Mouse (Mus musculus): Measurements from ENCODE around the gene Pkp4.

Pkp4 gene

DNA sequence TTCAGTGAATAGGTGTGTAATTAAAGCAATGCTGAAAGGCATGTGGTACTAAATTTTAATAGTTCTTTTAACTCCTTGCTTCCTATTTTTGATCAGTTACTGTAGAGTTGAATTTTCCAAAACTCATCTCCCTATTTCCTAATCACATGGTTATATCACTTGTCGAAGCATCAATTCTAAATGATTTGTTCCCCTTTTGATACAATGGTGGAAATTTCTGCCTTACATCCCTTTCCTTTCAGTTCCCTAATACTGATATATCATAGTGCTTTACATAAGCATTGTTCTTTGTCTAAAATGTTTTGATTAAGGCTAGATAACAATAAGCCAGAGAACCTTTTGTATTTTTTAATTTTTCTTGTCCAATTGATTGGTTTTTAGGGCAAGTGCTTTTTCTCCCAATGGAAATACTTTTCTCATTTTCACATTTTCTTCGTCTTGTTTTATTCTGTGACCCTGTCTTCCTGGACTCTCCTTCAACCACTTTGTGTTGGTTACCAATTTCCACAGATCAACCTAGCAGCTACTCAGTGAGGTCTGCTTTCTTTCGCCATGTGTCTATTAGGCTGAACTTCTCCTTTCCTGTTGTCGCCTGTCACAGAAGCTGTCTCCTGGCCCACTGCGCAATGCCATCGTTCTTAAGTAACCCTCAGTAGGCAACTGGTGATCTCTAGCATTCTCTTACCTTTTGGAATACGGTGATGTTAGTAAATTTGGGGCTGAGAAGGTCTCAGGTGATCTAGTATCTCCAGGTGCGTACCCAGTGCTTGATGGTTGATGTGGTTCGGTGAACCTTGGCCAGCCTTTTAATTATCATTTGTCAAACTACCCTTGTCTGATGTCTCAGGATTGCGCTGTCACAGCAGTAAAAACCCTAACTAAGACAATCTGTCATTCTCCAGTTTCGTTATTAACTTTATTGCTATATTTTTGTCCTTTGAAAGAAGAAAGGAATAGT, 23.7 kb downstream of the Pkp4 start:
- no peak for DNase-seq

DNA sequence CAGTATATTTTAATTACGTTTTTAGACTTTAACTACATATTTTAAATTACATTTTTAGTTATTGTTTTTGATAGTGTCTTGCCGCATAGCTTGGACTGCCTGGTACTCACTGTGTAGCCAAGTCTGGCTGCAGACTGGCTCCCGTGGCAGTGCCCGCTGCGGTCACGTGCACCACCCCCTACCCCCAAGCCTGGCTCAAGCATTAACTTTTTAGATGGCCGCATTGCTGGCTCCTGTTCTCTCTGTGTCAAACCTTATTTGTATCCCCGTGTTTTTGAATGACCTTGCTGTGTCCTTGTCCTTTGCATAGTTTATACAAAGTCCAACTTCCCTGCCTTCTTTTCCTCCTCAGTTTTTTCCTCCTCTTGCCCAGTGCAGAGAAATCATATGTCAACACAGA, 25.5 kb downstream of the Pkp4 start:
- DNase-seq = no peak

DNA sequence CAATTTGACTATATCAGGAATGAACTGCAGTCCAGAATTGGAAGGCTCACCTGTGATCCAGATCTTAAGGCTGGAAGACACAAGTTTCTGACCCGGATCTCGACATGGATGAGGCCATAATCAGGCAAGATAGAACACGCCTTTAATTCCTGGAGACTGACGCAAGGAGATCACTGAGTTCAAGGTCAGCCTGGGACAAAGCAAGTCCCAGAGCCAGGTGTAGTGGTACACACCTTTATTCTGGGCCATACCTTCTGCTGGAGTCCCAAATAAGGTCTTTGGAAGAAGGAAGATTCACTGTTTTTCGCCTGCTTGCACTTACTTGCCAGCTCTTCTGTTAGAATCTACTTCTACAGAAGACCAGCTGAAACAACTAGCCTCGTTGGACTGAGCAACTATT, 26.3 kb downstream of the Pkp4 start:
- DNase-seq = no peak

DNA sequence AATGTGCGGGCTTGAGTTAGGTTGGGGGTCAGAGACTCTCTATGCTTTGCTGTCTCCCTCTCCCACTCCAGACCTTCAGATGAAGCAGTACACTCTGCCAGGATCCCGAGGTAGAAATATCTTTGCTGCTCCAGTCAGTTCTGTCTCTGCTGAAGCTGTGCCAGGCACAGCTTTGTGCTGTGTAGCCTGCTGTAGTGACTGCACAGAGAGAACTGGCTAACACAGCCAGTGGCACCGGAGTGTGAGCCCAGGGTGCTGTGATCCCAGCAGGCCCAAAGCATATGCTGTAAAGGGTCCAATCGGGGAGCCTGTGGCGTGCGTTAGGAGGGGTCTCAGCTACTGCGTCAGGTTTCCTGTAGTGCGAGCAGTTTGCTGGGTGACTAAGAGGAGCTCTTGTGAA, 27.7 kb downstream of the Pkp4 start:
- peak; percentile 75 for DNase-seq

DNA sequence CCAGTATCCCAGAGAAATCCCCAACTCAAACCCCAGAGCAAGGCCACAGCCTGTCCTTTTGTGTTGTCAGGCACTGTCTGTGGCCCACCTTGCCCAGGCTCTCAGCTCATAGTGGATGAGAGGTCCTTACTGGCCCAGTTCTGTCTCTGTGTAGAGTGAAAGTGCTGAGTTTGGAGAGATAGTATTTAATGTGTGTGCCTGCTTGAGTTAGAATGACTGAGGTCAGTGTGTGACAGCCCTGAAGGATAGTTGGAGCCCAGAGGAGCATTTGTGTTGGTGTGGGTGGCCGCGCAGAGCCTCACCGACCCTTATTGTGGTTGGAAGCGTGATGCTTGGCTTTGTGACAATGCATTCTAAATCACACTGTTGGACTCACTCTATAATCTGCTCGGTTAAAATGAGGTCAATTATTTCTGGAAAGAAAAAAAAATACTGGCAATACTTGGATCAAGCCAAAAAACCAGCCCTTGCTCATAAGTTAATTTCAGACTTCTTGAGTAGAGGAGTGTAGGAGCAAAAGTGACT, 29.1 kb downstream of the Pkp4 start:
- DNase-seq = peak; percentile 73

DNA sequence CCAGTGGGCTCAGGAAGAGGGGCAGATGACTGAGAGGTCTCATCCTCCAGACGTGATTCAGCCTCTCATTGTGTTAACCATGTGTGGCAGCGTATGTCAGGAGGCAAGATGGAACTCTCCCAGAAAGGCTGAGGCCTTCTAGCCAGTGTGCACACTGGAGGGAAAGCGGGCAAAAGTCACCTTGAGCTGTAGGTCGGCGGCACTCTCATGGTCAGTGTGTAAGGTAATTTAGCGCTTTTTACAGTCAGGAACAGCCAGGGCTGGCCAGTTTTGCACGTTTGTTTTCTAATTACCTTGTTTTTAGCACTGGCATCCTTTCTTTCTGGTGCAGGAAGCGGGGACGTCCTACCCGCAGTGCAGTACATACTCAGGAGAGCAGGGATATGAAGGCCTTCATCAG, 29.5 kb downstream of the Pkp4 start:
- DNase-seq = no peak

DNA sequence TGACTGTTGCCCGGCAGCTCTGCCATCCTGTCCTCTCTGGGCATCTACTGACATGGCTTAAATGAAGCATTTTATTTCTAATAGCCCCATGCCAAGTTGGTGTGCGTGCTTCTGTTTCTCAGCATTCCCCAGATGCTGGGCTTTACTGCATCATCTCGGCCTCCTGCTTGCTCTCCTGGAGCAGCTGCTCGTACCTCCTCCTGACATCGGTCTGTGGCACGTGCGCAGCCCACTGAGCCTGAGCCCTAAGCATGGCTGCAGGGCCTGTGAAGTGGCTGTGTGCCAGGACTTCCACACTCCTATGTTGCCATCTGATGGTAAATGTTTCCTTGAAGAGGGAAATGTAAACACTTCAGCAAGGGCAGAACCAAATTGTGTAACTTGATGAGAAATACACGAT, 30.8 kb downstream of the Pkp4 start:
- DNase-seq = peak; percentile 70

DNA sequence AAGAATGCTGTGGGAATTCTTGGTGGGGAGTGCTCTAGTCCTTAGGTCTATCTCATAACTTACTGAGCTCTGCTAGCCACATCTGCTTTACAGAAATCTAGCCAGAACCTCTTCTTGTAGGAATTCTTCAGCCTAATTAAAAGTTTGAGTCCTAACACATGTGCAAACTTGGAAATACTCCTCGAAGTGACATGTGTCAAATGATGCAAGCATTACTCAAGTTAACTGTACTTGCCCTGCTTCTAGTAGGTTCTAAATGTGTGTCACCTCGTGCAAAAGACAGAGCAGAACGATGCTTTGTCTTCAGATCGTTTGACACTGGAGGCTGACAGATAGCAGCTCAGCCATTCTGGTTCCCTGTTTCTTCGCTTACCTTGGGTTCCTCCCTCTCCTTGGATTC, 32.5 kb downstream of the Pkp4 start:
- DNase-seq = no peak

DNA sequence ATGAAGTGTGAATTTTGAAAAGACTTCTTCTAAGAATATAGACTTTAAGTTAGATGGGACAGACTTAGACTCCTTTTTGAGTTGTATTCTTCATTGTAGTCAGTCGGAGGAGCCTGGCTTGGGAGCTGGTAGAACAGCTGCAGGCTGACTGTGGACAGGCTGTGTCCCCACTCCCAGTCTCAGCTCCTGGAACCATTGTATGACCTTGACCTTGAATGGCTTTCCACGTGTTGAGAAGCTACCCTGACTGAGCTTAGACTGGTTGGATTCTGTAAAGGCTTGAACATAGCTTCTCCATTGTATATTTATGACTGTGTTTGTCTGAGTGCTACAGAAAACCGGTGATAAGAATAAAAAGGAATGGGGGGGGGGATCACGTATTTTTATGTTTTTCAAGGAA, 36.5 kb downstream of the Pkp4 start:
- DNase-seq = no peak

DNA sequence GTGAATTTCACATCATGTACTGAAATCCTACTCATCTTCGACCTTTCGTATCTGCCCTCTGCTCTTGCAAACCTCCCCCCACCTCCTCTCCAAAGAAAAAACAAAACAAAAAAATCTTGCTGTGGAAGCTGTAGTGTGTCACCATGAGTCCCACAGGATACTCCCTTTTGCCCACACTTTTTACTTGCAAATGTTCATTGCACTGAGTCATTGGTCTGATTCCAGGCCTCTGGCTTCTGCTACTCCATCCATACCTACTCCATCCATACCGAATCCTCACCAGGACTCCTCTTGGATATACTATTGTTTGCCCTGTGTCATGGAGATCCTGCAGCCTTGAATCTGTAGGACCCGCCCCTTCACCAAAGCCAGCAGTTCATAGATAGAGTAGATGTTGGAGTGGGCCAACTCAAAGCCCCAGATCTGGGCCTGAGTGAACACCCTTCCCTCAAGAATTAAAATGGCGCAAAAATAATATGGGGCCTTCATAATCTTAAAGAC, 38.9 kb downstream of the Pkp4 start:
- no peak for DNase-seq

DNA sequence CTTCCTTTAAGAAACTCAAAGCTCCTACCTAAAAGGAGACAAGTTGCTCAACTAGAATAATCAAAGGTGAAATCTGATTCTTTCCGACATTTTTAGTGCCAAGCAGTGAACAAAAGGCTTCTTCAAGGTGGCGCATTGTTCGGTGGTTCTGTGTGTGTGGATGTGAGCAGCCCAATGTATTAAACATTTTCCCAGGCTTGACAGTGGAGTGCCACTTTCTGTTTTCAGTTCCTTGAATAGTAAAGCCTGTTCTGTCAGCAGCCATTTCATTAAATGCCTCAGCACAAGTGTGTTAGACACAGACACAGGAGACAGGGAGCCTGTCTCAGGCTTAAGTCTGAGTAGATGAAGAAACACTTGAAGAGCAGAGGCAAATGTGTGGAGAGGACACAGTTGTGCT, 39.9 kb downstream of the Pkp4 start:
- no peak for DNase-seq

DNA sequence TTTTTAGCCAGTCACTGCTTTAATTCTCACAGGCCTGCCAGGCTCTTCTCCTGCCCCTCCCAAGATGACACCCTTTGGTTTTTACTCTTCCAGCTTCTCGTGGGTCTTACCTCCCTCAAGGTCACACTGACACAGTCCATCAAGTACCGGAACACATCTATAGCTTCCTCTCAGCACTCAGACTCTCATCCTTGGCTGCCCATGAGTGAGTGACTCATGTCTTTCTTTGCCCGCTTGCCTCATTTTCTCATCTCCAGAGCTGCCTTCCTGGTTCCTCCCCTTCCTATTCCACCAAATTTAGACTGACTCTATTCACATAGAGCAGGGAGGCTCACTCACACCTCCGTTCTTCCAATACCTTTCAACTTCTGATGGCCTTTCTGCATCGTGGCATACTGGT, 42.3 kb downstream of the Pkp4 start:
- no peak for DNase-seq

DNA sequence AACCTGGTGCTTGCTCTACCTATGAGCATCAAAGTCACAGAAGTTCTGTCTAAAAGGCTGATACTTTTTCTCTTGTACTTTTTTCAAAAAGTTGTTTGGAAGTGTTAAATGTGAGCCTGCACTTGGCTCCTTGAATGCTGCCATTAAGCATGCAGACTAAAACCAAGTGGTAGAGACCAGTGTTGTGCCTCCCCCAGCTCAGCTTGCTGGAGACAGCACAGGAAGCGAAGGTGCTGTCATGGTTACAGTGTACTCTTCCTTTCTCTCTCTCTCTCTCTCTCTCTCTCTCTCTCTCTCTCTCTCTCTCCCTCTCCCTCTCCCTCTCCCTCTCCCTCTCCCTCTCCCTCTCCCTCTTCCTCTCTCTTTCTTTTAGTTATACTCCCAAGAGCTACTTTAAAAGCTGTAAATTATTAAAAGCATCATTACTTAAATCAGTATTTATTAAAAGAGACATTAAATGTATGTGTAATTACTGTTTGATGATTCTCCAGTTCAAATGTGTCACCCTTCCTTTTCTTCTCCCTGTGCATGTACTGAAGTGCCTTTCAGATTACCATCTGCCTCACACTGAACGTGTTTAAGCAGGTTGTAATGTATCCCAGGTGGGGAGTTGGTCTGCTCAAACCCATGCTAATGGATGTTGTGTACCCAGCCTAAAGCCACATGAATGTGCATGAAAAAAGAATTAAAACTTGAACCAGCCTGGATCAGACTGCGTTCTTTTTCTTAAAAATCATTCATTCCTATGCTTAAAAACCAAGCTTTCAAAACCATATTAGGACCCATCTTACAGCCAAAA, 43.2 kb downstream of the Pkp4 start:
- DNase-seq = no peak

DNA sequence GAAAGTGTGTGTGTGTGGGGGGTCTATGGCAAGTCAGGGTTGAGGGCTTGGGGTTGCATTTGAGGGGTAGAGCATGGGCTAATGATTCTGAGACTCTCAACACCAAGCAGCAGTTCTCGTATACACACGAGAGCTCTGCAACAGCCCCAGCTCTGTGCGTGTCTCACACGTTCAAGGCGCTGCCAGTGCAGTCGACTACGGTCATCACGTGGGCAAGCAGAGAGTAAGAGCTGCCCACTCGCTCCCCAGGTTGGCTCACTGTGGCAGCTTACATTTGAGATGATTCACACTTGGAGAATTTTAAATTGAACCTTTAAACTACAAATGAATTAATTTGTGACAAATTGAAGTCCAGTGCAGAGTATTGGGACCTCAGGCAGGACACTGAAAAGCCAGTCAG, 44.4 kb downstream of the Pkp4 start:
- no peak for DNase-seq

DNA sequence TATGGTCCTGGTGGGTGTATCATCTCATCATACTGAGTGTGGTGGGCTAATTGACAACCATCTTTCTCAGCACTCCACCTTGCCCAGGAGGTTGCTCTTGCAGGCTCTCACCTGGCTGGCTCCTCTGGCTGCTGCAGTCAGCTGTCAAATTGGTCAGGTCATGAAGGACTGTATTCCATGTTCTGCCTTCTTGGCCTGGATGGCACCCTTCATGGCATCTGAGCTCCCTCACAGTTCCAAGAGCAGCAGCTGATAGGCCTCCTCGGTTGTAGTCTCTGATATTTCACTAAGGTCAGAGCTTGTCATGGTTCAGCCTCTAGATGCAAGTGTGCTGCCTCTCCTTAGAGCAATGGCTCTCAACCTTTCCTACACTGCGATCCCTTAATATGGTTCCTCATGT, 45.5 kb downstream of the Pkp4 start:
- DNase-seq = peak; percentile 61

DNA sequence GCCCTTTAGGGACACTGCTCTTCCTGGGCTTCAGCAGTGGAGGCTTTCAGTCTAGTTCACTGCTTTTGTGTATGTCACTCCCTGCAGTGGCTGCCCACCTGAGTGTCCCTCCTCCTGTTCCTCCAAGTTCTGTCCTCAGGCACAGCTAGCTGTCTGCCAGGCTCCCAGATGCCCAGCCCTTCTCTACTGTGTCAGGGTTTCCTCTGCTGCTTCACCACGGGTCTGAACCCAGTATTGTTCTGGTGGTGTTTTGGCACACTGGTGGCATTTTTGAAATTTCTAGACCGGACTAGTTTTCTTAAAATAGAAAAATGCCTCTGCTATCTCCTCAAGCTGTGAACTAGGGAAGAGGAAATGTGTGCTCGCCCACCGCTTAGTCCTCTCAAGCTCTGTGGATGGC, 46.6 kb downstream of the Pkp4 start:
- no peak for DNase-seq

DNA sequence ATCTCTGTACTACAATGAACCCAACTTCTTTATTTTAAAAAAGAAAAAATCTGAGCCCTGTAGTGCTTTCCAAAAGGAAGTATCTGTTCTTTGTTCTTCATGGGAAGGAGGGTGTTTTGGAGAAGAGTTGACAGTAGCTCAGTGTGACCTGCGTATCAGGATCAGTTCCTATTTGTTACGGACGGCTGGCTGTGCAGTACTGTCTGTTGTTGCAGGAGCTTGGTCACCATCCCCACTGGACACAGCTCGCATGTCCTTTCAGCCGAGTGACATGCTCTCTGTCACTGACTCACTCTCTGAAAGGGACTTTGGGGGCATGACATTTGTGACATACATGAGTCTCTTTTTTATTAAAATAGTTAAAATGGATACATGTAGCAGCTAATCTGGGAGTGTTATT, 47.1 kb downstream of the Pkp4 start:
- peak; percentile 74 for DNase-seq

DNA sequence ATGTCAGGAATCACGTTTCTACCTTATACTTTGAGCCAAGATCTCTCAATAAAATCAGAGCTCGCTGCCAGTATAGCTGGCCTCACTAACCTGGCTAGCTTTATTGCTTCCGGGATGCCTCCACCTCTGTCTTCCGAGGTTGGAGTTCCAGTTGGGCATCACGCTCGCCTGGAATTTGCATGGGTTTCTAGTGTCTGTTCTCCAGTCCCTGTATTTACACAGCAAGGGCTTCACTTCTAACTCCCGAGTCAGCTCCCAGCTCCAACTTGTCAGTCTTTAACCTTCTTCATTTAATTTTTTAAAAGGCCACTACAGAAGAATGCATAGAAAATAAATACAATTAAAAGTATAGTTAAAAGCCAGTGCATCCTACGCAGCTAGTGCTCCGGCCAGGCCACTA, 47.6 kb downstream of the Pkp4 start:
- DNase-seq = no peak

DNA sequence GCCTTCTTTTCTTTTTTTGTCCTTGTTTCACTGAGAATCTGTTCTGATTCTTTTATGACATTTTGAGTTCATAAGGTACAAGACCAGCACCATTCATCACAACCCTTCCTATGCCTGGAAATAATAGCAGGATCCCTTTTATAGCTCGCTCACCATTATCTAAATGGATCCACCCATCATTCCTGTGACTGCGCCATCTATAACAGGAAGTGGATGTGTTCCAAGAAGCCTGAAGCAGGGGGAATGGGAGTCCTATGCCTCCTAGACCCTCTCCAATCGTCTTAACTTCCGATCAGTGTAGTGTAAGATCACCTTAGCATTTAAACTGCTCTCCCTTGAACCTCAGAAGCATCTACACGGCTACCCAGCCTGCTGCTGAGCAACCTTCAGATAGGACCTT, 50.4 kb downstream of the Pkp4 start:
- no peak for DNase-seq

DNA sequence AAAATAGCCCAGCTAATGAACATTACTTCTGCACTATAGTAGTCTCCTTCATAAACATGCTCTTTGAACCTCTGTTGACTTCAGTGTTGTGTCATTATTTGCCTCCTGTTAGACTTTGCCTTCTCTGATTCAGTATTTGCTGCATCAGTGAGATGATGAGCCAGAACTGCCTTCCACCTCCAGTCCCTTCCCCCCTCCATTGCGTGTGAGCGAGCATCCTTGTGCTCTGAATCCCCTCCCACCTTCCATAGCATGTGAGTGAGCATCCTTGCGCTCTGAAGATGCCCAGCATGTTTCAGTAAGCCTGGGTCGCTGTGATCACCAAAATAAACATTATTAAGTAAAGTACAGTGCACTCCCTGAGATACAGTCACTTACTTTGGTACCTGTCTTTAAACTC, 51.8 kb downstream of the Pkp4 start:
- DNase-seq = peak; percentile 69

DNA sequence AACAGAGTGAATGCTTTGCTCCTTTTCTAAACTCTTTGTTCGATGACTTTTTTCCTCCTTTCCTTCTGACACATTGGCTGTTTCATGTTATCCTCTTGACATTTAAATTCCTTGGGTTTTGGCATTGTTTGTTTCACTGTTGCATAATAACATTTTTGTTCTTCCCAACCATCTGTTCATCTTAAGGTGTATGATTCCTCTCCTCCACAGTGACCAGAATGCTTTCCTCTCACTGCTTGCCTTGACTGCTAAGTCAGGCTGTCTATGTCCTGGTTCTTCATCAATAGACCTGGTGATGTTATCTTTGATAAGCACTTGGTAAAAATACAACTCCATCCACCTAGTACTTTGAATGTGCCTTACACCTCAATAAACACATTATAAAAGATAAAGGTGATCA, 52.2 kb downstream of the Pkp4 start:
- peak; percentile 91 for DNase-seq

DNA sequence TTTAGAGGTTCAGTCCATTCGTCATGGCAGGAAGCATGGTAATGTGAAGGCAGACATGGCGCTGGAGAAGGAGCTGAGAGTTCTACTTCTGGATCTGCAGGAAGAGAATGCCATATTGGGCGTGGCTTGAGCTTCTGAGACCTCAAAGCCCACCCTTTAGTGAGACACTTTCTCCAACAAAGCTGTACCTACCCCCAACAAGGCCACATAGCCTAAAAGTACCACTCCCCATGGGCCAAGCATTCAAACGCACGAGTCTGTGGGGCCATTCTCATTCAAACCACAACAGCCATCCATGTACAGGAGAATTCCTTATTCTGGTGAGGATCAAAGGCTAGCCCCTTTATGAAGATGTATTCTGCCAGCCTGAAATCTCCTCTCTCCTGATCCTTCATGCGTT, 57.3 kb downstream of the Pkp4 start:
- no peak for DNase-seq

DNA sequence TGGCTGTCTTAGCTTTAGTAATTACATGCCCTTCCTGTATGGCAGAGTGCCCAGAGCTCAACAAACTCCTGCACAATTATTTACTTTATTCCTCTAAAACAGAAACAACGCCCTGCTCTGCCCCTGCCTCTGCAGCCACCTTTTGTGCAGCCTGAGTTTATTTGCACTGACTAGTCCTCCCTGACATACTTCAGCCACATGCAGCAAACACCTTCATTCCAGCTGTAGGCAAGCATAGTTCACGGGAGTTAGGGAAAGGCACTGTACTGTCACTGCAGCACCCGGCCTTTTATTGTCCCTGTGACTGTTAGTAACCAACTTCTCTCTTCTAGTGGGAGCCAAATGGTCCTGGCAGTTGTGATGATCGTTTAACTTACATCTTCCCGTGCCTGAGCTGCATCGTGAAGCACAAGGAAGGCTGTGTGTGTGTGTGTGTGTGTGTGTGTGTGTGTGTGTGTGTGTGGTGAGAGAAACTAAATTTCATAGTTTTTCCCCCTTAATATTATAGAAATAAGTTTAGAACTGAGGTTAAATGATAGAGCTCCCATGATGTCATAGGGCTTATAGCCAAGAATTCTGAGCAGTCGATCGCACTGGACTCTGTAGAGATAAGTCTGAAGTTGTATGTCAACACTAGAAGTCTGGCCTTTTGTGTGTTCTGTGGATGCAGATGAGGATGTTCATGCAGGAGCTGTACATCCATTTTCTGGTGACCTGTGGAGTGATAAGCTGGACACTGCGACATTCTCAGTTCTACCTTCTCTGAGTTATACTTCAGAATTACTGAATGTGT, 59.5 kb downstream of the Pkp4 start:
- DNase-seq = no peak

All from cerebellum, adult 9-10 months (tissue).